Mouse (Mus musculus) hindlimb bud, embryonic 11.5 days (tissue): ENCODE results near the gene Higd2a.
A peak's percentile ranks its signal among the peaks of the same experiment; 100 is the strongest.

Experiments used
- DNase-seq: peaks from one replicate; pipeline ENCODE4 v3.0.0-alpha.2; 2012; ENCODE audit warnings: low read depth, low spot score; ENCODE audit errors: extremely low spot score

Gene Higd2a

DNA sequence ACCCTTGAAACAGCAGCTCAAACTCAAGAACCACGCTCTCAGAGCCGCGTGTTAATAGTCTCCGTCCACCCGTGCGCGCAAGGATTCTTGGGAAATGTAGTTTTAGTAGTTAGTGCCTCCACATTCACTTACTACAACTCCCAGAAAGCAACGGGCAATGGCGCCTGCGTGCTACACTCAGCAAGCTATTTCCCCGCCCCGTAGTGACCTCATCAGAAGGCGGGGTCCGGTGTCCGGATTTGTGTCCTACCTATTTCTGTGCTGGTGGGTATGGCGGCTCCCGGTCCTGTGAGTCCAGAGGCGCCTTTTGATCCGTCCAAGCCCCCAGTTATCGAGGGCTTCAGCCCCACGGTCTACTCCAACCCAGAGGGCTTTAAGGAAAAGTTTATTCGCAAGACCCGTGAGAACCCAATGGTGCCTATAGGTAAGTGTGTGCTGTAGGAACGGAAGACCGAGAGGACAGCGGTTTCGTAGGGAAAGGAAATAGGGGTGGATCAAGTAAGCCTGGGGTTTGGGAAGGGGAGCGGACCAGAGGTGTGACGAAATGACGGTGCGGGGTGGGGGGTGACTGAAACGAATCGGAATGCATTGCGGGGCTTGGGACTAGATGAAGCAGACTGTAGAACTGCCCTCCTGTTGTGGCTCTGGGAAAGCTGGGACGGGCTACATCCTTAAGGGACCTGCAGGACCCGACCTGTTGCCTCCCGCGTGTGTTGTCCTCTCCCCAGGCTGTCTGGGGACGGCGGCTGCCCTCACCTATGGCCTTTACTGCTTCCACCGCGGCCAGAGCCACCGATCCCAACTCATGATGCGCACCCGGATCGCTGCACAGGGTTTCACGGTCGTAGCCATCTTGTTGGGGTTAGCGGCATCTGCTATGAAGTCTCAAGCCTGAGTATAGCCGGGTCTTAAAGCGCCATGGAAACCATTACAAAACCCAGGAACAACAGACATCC lies at the start of gene Higd2a, which contains the start of gene Nop16:
Gene Higd2a, plus strand, starts transcription at position 212 of the 956 bp plus-strand sequence.
Gene Nop16, minus strand, starts transcription at position 95 of the 956 bp plus-strand sequence.
- peak; percentile 98 for DNase-seq

DNA sequence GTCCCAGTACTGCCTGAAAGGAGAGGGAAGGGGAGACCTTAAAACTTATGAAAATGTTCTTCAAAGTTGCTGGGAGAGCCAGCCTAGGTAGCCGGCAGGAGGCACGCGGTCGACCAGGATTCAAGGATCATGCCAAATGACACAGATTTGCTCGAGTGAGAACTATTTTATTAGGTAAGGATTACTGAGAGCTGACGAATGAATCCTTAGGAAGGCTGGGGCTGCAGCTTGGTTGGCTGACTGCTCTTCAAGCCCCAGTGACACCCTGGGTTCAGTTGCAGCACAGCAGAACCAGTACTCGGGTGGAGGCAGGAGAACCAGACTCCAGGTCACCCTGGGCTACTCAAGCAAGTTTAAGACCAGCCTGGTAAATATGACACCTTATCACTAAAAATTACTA lies 42.0 kb upstream of the Higd2a start:
- no peak for DNase-seq

DNA sequence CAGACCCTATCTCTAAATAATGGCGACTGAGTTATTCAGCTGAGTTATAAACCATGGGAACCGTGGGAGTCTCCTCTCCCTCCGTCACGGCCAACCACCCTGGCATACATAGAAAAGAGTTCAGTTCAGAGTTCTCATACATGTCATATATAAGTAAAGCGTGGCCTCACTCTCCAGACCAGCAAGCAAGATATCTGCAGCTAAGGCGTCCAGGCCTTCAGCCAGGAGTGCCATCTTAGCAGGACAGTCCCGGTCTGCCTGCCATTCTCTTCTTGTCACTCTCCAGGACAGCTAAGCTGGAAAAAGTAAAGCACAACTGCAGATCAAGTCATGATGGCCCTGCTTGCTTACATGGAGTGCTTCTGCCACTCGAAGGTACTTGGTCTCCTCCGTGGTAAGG lies 33.8 kb upstream of the Higd2a start:
- no peak for DNase-seq

DNA sequence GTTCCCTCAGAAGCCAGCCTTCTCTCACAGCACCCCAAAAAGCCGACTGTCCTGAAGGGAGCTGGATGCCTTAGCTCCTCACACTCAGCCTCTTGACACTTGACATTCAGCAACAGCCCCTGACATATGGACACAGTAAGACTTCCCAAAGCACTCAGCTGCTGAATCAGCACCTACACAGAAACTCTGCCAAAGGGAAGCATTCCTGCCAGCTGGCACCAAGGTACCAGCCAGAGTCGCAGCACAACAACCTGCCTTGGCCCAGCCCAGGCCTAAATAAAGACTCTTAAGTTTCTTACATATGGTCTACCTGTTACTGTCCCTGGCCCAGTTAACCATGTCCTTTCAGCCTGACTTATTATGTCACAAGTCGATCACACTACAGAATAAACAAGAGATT lies 33.2 kb upstream of the Higd2a start:
- no peak for DNase-seq

DNA sequence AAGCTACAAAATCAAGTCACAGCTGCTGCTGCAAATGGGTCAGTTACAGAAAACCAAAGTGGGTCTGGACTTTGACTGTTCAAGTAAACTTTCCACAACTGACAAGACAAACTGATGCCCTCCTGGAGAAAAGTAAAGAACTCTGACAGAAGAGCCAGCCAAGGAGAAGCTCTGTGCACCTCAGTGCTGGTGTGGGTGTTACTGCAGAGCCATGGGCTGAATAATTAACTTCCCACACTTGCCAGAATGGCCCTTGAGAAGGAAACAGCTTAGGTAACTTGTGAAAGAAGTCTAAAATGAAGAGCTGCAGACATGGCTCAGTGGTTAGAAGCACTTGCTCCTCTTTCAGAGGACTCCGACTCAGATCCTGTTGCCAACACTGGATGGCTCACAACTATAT lies 32.4 kb upstream of the Higd2a start:
- DNase-seq = no peak

DNA sequence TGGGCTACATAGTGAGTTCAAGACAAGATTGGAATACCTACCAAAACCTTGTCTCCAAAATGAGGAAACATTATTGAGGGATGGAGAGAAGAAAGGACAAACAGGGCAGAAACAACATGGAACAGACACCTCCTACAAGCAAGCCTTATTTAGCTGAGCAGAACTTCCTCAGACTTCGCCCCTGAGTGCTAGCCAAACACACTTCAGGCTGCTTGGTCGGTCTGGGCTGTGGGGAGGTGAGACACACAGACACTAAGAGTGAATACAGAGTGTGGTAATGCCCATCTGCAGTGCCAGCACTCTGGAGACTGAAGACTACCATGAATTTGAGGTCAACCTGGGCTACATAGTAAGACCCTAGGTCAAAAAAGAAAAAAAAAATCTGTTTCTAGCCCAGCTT lies 30.4 kb upstream of the Higd2a start:
- no peak for DNase-seq

DNA sequence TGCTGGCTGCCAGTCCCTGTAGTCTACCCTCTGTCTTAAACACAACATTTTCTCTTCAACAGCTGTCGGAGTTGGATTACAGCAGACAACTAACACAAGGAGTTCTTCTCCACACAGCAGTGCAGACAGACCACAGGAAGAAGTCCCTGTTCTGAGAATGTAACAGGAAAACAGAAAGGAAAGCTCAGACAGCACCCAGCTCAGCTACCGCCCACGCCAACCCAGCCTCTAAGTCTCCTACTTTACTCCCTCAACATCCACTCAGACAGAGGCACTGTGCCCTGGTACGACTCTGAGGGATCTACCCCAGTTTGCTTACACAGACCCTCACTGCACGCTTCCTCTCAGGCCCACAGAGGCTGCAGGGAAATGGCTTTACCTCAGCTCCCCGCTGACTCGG lies 29.4 kb upstream of the Higd2a start:
- no peak for DNase-seq

DNA sequence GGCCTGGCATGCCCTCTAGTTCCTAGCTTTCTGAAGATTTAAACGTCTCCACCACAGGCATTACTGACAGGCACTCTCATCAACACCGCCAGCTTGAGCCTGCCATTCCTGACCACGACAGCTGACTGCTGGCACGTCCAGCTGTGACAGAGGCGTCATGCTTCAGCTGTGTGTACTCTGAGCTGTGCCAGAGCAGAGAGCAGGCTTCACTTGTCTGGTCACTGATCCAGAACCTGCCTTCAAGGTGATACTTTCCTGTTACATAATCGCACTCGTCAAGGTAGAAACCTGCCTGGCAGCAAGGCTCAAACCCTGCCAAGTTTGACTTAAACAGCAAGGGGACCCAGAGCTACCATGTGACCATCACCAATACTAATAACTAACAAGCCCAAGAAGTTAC lies 27.4 kb upstream of the Higd2a start:
- DNase-seq = no peak

DNA sequence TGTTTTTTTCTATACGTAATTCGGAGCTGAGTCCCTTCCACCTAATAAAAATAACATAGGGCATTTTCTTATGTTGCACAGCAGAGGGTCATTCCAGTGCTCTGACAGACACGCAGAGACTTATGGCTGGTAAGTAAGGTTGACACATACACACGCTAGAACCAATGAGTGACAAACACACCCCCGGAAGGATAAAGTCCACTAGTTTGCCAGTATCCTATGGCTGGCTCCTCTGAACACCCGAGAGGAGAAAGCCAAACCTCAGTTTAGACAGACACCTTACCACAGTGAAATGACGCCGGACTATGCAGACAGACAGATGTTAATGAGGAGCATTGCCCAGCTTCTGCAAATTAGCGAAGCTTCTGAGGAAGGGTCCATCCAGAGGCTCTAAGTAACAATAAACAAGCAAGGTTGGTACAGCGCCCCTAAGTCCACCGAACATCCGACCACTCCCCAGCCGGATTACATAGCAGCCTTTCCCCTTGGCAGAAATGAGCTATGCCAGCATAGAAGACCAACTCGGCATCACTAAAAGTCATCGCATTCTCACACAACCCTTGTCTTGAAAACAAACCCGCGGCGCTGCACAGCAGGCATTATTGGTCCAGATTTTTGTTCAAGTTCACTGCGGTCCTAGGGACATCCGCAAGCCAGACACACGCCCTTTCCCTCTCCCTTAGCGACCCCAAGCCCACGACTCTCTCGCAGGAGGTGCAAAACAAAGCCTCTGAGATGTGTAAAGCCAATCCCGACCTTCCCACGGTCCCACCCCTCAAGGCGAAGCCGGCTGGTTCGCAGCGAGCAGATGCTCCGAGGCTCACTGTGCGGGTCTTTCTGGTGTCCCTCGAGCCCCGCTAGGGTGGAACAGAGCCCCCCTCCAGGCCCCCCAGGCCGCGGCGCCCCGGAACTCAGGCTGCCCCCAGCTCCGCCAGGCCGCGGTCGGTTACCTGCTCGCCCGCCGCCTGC lies 25.5 kb upstream of the Higd2a start:
- no peak for DNase-seq

DNA sequence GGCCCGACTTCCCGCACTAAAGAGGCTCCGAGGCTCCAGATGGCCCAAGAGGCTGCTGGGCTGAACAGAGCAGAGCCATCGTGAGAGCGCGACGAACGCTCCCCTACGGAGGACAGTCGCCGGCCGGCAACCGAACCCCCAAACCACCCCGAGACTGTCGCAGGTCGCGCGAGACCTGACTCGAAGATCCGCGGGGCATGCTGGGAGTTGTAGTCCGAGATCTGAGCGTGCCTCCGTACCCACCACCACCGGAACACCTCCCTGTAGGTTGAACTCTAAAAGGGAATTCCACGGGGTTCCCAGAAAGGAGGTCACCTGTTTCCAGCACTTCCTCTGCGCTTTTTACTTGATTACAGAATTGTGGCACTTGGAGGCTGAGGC lies 24.8 kb upstream of the Higd2a start, which contains the start of gene 4833439L19Rik:
Gene 4833439L19Rik, minus strand, starts transcription at position 235 of the 381 bp plus-strand sequence.
- peak; percentile 79 for DNase-seq

DNA sequence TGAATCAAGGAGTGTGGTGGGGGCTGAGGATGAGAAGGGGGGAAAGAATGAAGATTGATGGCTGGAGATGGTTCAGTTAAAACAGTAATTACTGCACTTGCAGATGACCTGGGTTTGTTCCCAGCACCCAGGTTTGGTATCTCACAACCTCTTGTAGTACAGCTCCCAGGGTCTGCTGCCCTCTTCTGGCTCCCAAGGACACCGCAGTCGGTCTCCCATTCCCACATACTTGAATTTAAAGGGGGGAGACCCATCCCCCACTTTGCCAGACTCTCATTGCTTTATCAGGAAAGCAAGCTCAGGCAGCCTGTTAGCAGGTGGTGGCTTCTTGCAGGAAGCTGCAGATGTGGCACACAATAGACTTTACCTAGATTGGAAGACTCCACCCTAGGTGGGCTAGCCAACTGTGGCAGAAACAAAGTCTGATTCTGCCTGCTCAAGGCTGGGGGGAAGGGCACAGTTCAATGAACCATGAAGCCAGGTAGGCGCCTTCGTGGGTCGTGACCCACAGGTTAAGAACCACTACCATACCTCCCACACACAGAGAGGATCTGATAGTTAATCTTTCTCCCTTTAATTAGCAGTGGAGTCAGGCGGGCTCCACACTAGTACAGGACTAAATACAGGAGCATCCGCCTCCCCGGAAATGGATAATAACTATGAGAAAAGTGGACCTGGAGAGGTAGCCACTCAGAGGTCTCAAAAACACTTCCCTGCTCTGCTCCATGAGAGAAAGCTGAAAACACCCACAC lies 24.2 kb upstream of the Higd2a start:
- DNase-seq = peak; percentile 42

DNA sequence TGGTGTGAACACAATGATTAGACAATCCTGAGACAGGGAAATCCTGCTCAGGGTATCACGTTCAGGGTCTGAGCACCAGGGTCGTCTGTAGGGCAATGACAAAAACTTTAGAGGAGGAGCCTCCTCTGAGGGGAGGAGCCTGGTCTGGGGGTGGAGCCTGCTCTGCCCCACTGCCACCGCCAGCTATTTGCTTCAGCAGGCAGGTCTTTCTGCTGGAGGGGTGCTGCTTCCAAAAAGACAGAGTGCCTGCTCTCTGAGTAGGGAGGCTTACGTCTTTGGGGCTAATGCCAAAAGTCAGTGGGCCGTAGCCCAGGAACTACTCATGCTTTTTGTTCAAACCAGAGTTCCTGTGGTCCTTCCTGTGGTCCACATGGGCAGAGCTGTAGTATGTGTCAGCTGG lies 21.6 kb upstream of the Higd2a start:
- DNase-seq = no peak

DNA sequence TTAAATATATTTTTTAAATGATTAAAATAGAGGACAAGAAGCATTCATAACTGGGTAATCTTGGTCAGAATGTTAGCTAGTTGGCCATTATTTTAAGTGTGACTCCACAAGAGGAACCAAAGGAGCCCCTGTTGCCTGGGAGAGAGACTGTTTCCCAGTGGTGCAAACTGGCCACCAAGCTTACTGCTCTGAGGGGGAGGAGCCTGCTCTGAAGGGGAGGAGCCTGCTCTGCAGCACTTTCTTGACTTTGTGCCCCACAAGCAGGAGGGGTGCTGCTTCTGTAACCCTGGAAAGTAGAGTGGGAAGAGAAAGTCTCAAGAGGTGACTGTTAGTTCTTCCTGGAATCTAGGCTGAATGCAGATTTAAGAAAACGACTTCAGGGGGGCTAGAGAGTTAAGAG lies 20.7 kb upstream of the Higd2a start:
- no peak for DNase-seq

DNA sequence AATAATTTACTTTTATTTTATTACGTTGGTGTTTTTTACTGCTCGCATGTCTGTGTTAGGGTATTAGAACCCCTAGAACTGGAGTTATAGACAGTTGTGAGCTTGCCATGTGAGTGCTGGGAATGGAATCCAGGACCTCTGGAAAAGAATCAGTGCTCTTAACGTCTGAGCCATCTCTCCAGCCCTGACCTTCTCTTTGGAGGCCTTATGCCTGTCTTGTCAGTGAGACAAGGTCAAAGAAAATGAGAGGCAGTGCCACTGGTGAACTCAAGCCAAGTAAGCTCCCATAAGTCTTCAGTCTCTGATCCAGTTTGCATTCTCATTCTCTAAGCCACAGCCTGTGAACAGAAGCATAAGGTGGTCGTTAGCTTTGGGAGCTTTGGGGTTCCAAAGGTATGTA lies 19.3 kb upstream of the Higd2a start:
- no peak for DNase-seq

DNA sequence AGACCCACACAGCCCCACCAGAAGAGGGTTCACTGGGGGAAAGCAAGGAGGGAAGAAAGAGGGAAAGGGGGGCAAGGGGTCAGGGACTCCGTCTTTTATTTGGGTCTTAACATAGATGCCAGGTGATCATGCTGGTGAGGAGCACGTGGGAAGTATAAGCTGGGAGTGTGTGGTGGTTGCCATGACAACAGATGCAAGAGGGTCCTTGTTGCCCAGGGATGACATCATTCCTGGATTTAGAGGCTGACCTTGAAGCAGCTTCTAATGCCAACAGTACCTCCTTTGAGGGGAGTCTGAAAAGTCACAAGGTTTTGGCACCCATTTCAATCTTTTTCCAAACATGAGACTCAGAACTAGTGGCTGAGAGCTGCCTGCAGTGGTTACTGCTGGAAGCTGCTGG lies 18.4 kb upstream of the Higd2a start:
- DNase-seq = no peak

DNA sequence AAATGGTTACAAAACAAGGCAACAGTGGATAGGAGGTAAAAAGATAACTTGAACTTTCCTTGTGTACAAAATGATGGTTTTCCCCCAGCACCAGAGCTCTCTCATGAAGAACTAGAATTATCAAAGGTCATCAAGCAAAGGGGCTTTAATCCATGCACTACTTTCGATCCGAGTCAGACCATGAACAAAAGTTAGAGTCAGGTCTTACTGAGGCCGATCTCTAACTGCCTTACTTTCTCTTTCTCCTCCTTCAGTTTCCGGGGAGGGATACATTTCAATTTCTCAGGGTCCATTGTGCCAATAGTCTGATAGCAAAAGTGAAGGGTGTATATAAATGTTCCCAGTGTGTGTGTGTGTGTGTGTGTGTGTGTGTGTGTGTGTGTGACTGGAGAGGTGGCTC lies 17.4 kb upstream of the Higd2a start:
- no peak for DNase-seq

DNA sequence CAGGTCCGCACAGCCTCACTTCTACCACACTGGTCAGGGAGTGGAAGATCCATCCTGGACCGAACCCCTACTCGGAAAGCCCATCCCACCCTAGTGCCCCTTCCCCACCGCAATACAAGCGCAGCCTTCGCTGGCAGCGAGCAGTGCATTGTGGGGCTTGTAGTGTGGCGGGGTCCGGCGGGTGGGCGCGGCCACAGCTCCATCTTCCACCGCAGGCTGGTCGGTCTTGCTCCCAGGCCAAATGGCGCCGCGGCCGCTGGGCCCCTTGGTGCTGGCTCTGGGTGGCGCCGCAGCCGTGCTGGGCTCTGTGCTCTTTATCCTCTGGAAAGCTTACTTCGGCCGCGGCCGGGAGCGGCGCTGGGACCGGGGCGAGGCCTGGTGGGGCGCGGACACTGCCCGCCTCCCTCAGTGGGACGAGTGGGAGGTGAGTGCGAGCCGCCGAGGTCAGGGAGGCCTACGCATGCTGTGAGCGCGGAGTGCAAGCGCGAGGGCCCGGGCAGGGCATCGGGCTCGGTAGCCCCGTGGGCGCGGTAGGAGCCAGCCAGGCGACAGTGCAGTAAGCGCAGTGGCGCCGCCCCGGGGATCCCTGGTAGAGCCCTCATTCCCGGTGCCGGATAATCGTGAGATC lies 15.0 kb upstream of the Higd2a start, which contains the start of gene Arl10:
Gene Arl10, plus strand, starts transcription at position 162 of the 628 bp plus-strand sequence.
- DNase-seq = no peak

DNA sequence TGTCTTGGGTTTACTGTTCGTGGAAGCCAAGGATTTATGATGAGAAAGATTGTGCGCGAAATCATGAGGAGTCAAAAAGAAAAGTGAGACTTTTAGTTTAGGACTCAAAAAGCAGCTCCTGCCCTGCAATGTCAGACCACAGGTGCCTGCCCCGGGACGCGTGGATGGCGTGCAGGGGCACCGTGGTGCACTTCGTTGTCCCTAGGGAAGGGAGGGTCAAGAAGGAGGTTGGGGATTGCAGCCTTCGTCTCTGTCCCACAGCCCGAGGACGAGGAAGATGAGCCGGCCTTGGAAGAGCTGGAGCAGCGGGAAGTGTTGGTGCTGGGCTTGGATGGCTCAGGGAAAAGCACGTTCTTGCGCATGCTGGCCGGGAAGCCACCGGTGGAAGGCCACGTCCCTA lies 14.5 kb upstream of the Higd2a start:
- DNase-seq = no peak

DNA sequence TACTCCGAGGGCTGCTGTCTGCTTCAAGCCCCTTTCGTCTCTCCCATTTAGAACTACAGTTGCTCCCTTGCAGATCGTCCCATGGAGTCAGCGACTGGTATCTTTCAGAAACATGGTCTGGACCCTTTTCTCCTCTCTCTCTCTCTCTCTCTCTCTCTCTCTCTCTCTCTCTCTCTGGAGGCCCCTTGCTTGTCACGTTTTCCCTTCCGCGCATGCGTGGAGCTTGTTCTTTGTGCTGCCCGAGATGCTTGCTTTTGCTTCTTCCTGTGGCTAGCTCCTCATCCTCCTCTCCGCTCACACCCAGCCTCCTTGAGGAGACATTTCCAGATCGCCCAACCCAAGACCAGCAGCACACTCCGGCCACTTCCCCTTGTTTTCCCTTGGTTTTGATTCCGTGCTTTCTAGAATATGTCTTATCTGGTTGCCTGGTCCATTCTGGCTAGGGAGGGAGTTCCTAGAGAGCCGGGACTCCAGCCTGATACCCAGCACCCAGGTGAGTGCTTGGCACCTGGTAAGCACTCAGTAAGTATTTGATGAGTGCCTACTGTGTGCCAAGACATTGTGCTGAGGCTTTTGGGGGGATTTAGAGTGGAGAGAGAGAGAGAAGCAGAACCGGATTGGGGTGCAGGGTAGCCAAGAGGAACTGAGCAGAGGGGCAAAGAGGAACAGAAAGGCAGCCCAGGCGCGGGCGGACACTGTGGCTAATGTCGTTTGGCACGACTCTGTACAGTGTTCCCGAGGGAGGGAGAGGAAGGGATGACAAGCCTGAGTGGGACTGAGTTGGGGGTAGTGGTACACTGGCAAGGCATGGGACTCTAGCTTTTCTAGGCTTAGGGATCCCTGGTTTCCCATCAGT lies 12.1 kb upstream of the Higd2a start:
- no peak for DNase-seq
